Mouse (Mus musculus) ovary, postnatal 10 days (tissue): ENCODE results near the gene Pbrm1.

Source experiments
- DNase-seq: peaks from one replicate; pipeline ENCODE4 v3.0.0; 2022; ENCODE audit warnings: low spot score

Pbrm1 gene

DNA sequence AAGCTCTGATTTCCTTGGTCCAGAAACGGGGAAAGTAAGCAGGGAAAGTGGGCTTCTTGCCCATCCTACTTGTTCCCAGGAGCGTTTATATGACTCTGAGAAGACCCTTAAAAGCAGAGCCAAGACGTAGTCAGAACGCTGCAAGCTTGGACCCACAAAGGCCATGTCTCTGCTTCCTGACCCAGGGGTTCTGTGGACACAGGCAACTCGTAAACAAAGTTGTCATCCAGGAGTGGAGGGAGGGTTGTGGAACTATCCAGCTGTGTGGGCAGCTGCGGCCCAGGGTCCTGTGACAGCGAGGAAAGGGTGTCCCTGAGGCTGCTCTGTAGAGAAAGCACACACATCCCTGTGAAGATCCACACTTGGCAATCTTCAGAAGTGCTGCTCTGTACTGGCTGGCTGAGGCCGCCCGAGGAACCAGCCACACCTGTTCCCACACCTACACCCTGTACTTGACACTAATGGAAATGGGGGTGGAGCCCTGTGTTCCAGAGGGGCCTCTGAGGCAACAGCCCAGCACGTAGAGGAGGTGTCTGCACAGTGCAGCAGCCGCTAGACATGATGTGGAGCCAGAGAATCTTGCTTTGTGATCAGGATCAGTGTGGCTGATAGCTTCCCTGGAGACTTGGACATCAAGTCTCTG is 114.2 kb downstream of the Pbrm1 start:
- no peak for DNase-seq

DNA sequence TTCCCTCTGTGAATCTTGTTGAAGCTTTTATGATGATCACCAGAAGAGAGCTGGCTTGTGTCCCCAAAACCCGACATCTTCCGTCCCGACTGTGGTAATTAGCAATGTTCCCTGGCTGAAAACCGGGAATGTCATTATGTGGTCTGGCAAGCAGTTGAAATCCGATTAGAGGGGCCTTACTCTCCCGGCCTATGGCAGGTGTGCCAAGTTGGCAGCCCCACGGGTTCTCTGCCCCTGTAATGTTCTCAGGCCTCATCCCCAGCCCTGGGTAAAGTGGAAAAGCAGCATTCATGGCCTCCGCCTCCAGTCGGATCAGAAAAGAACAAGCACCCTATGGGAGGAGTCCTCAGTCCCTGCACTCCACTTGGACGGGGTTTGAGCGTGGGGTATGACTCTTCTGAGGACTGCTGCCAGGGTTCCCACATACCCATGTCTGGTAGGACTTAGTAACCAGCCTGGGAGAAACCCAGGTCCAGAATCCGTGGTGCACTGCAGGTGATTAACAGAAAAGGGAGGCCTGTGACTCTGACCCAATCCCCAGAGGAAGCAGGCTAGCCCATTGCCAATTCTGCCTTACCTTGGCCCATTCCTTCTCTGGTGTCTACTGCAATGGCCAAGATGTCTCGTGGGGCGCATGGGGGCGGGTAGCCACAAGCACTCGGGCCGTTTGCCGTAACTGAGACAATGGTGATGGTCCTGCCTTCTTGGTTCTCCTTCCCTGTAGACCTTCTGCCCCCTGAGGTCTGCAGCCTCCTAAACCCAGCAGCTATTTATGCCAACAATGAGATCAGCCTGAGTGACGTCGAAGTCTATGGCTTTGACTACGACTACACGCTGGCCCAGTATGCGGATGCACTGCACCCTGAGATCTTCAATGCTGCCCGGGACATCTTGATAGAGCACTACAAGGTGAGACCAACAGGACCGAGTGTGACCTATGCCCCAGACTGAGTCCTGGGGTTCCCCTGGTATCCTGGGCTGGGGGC is 115.4 kb downstream of the Pbrm1 start:
- no peak for DNase-seq

- DNase-seq, result no peak
Measured at GRCm38 (mm10) chr14:31135495-31136410, 116.8 kb downstream of the Pbrm1 start.

DNA sequence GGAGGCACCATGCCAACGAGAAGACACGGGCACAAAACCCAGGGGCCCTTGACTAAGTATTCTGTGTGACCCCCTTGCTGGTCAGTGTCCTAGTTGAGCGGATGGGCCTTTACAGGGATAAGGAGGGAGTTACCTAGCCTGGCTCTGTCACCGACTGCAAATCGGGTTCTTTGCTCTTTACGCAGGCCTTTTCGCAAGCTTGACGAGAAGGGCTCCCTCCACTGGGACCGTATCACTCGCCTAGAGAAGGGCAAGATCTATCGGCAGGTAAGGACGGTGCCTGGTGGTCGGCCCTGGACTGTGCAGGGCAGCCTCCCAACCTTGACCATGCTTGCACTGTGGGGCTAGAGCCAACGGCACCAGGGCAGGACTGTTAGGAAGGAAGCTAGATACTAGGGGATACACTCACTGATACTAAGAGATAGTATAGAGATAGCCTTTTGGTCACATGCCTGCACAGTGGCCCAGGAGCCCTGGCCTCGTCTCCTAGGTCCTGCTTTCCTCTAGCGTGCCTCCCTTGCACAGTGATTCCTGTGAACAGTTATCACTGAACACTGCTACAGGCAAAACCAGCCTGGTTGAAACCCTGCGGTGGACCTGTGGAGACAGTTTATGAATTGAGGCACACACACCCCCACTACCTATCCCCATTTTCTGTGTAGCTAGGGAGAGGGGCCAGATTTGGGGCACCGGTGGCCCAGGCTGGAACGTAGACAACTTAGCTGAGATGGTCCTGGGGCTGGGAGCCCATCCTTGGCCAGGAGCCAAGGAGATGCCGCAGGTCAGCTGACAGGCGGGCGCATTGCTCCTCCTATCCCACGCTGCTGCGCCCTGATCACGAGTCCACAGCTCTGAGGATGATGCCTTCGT is 117.7 kb downstream of the Pbrm1 start:
- no peak for DNase-seq

DNA sequence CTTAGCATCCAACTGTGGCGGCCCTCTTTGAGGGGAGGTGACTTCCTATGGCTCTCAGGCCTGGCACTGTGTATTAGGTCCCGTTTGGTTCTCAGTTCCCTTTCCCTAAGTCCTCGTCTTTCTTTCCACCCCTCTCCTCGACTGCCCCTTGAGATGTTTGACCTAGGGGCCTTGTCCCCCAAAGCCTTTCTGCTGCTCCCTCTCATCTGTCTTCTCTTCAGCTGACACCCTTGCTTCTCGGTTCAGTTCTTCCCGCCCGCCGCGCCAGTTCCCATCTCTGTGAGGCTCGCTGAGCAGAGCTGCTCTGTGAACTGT is 118.3 kb downstream of the Pbrm1 start:
- no peak for DNase-seq

- no peak for DNase-seq
Measured at GRCm38 (mm10) chr14:31137791-31138190, 118.9 kb downstream of the Pbrm1 start.

DNA sequence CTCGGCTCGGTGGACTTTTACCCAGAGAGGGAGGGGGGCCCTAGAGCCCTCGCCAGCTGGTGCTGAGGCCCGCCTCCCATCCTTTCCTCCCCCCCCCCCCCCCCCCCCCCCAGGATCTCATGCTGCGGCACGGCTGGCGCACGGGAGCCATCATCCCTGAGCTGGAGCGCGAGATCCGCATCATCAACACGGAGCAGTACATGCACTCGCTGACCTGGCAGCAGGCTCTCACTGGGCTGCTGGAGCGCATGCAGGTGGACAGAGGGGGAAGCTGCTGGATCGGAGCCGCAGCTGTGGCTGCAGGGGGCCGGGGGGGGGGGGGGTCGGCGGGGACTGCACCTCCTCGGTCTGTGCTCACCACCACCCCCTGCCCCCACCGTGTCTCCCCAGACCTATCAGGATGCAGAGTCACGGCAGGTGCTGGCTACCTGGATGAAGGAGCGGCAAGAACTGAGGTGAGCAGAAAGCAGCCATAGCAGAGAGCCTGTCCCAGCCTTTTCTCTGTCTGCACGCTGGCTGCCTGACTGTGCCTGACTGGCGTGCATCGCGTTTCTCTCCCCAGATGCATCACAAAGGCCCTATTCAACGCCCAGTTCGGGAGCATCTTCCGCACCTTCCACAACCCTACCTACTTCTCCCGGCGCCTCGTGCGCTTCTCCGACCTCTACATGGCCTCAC is 119.4 kb downstream of the Pbrm1 start:
- DNase-seq, result no peak

DNA sequence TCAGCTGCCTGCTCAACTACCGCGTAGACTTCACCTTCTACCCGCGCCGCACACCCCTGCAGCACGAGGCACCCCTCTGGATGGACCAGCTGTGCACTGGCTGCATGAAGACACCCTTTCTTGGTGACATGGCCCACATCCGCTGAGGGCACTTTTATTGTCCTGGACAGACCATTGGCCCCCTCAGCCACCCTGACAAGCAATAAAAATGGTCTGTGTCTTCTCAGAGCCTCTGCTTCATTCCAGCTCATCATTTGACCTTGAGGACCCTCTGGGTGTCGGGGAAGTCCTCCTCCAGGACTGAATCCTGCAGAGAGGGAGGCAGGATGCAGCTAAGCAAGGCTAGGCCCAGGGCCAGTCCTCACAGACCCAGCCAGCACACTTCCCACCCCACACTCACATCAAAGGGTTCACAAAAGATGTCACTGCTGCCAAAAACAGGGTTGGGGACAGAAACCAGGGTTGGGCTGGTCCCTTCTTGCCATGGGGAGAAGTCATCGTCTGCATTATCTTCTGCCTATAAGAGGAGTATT is 120.0 kb downstream of the Pbrm1 start:
- no peak for DNase-seq

DNA sequence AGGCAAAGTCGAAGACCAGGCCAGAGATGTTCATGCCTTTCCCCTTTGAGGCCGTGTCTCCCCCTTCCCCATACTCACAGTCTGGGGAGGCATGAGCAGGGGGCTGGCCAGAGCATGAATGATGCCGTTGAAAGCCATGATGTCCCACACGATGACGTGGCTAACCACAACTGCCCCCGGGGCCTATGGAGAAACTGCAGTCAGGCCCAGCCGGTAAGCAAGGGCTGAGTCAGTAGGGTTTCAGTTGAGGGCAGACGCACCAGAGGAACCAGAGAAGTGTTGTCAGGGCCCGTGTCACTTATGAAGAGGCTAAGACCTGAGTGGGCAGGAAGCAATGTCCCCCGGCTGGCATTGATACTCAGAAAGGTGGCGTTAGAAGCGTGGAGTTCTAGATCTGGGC is 120.7 kb downstream of the Pbrm1 start:
- DNase-seq, result no peak

GRCm38 (mm10) chr14:31140141-31140540 is 121.2 kb downstream of the Pbrm1 start:
- DNase-seq, result no peak

- no peak for DNase-seq
Measured at GRCm38 (mm10) chr14:31141011-31141410, 122.1 kb downstream of the Pbrm1 start.

- no peak for DNase-seq
Measured at GRCm38 (mm10) chr14:31145694-31146093, 126.8 kb downstream of the Pbrm1 start.

- no peak for DNase-seq
Measured at GRCm38 (mm10) chr14:31160196-31161150, 141.5 kb downstream of the Pbrm1 start.

- DNase-seq, result no peak
Measured at GRCm38 (mm10) chr14:31161191-31161590, 142.3 kb downstream of the Pbrm1 start.

- no peak for DNase-seq
Measured at GRCm38 (mm10) chr14:31161638-31162037, 142.7 kb downstream of the Pbrm1 start.

DNA sequence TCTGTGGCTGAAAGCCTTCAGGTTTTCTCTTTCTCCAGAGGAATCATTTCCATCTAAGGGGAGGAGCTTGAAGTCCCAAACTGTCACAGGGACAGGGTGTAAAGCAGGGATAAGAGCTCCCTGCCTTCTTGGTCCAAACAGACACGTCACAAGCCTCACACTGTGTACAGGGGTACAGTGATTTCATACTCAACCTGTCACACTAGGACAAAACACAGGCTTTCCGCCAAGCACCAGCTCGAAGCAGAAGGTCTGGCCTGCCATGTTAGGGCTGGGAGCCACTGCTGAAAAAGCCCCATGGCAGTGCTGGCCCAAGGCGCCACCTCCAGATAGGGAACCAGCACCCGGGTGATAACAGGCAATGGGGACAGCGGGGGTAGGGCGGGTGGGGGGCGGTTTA is 145.1 kb downstream of the Pbrm1 start:
- DNase-seq, result no peak

GRCm38 (mm10) chr14:31165010-31165409 is 146.1 kb downstream of the Pbrm1 start:
- DNase-seq, result no peak

DNA sequence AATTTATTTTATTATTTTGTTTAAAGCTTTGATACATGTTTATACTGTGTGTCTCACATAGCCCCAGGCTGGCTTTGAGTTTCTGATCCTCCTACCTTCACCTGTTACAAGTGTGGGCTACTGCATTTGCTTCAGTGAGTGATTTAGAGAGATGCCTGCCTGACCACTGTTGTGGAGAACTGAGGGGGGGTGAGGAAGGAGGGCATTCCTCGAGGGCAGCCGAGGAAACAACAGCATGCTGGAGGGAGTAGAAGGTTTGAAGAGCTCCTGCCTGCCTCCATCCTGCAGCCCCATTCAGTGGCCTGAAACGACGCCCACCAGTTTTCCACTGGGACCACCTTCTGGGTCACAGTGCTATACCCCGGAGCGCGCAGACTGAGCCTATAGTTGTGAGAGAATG is 146.5 kb downstream of the Pbrm1 start:
- DNase-seq, result no peak

DNA sequence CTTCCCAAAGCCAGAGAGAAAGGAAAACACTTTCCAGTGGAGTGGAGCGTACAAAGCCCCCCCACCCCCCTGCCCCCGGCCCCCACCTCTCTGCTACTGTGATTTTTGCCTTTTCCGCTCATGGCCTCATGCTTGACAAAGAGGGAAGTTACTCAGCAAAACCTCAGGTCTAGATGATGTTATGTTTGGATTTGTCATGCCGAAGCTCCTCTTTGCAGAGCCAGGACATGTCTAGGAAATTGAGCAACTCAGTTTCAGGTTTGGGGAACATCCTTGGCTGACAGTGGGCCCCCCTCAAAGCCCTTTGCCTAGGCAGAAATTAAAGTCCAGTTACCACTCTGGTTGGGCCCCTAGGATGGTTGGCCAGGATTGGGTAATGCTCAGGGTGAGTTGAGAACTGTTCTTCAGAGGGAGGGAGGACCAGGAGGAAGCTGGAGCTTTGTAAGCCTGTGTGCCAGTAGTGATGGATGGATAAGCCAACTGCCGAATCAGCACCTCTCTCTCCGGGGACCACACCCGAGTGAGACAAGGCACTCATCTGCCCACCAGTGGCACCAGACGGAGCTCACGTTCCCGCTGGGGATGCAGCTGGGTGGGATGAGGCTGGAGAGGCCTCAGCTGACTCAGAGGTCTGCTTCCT is 147.2 kb downstream of the Pbrm1 start:
- DNase-seq, result no peak
